Mouse (Mus musculus) liver, embryonic 11.5 days (tissue): ENCODE results near the gene Hoxa10. TPM values are rescaled to one million over a fixed set of nuclear protein-coding genes. Genes with fewer than 3 reads are reported as not detected.

ENCODE experiments used
- ATAC-seq: fragments of 200-750 bp; cut with Nextera tagmentation; replicated peaks from 2 replicates; pipeline ENCODE4 v1.8.0; 2017; ENCODE audit warnings: moderate number of reproducible peaks, mild to moderate bottlenecking, moderate TSS enrichment, moderate library complexity; ENCODE audit not compliant: low FRiP score
- DNase-seq: peaks from one replicate; pipeline ENCODE4 v3.0.0-alpha.2; 2017; ENCODE audit warnings: low spot score
- H3K27ac ChIP-seq: fragments of 300-500 bp; sonication (generic); 2 replicates; pipeline ENCODE4 v1.5.1; 2014; ENCODE audit warnings: mild to moderate bottlenecking, low read depth, low read length, control low read depth
- H3K27me3 ChIP-seq: fragments of 300-500 bp; sonication (generic); replicated peaks from 2 replicates; pipeline ENCODE4 v1.6.1; 2014; ENCODE audit warnings: low read length, mixed read lengths; ENCODE audit not compliant: control insufficient read depth, insufficient read depth
- H3K36me3 ChIP-seq: fragments of 300-500 bp; sonication (generic); 2 replicates; pipeline ENCODE4 v1.6.1; 2014; ENCODE audit warnings: mild to moderate bottlenecking, low read length, moderate library complexity, mixed read lengths; ENCODE audit not compliant: control insufficient read depth, insufficient read depth
- H3K4me1 ChIP-seq: fragments of 300-500 bp; sonication (generic); replicated peaks from 2 replicates; pipeline ENCODE4 v1.6.1; 2014; ENCODE audit warnings: low read length, mixed read lengths; ENCODE audit not compliant: control insufficient read depth, insufficient read depth
- H3K4me2 ChIP-seq: fragments of 300-500 bp; sonication (generic); 2 replicates; pipeline ENCODE4 v1.6.1; 2014; ENCODE audit warnings: mild to moderate bottlenecking, control low read depth, moderate library complexity
- H3K4me3 ChIP-seq: fragments of 300-500 bp; sonication (generic); 2 replicates; pipeline ENCODE4 v1.5.1; 2014; ENCODE audit warnings: low read depth, low read length, control low read depth
- H3K9ac ChIP-seq: fragments of 300-500 bp; sonication (generic); 2 replicates; pipeline ENCODE4 v1.6.1; 2014; ENCODE audit warnings: low read depth, low read length, control low read depth
- H3K9me3 ChIP-seq: fragments of 300-500 bp; sonication (generic); 2 replicates; pipeline ENCODE4 v1.6.1; 2016; ENCODE audit warnings: low read length, inconsistent platforms, mixed read lengths; ENCODE audit not compliant: control insufficient read depth
- WGBS: fragments of 180-500 bp; shearing (Covaris S2); extraction: QIAGEN DNeasy Blood & Tissue Kit; methylation state at CpG from one replicate; pipeline ENCODE4 v1.1.7; 2014; 5-methylcytosine and 5-hydroxymethylcytosine counted together
- polyA plus RNA-seq: library from polyadenylated mRNA; unstranded; fragments of >200 nt; fragmentation: Nextera tagmentation; extraction: Ambion mirVana; gene quantifications from 2 replicates; pipeline ENCODE4 v1.2.1, GENCODE M21; 2014

Hoxa10 gene
- polyA plus RNA-seq, 1 experiment from 2014 or later, result 2.2 TPM

DNA sequence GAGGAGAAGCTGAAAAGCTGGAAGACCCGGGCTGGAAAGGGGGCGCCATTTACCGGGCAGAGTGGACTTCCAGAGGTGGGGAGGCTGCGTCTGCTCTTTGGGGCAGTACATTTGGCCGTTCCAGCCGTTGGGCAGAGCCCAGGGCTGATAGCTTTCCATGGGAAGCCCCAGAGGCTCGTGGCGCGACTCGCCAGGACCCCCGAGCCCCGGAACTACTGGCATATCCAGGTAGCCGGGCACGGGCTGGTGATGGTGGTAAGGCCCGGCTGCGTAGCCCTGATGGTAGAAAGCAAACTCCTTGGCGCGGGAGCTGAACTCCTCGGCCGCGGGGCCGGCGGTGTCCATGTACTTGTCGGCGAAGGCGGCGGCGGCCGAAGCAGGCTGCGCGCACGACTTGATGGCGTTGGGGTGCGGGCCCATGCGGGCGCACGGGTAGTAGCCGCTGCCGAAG lies 19.2 kb upstream of the Hoxa10 start:
- Histone ChIP-seq H3K4me3 (peak overlapping the region; percentile 53), H3K27me3 (peaks cover 98% of the 10 kb centered on the region), H3K9me3 (no peaks in the 10 kb centered on the region), H3K9ac (no peak overlapping the region), H3K27ac (no peak overlapping the region), H3K4me1 (0 out of 2 replicates have a peak, but pooled peaks cover 6% of the 10 kb centered on the region), H3K36me3 (no peaks in the 10 kb centered on the region), H3K4me2 (peak overlapping the region; percentile 77)
- WGBS, result 1% methylated on average over 39 of the region's 39 CpGs
- ATAC-seq (no peak), DNase-seq (peak; percentile 64)

DNA sequence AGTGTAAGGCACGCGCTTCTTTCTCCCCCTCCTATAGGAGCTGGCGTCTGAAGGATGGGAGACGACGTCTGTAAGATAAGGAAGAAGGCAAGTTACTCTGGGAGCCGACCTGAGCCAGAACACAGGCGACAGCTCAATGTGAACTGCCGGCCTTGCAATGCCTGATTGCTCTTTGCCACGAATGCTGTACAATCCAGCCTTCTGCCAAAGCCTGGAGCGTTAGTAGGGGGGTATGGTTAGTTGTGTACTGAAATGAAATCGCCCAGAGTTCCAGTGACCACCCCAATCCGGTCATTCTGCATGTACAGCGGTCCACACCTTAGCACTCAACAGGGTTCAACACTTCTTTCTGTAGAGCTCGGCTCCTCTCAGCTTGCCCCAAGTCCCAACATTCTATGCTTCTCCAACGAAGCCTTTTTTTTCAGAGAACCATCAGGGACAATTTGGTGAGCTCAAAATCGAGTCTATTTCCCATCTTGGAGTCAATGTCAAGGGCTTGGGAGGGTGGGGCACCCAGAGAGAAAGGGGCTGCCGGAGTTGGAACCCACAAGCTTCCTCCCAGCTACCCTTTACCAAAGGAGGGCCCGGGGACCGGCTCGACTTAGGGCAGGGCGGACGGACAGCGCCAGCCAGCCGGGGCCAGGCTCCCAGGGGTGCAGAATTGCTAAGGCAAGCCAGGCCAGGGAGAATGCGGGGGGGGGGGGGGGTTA lies 18.6 kb upstream of the Hoxa10 start:
- under 1% methylated on average over 24 of the region's 25 CpGs for WGBS

DNA sequence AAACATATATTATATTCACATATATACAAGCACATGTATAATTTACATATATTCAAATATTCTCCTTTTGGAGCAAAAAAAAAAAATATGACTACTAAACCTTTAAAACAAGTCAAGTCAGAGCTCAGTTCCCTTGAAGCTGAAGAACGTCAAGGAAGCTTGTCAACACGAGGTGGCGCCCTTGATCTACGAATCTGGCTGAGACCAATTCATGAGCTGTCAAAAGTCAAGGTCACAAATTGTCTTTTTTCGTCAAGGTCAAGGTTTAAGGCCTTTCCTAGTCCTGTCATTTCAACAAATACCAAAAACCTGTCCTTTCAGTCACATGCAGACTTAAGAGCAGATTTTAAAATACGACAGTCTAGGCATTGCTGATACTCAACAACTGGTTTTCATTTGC lies 16.3 kb upstream of the Hoxa10 start:
- H3K9me3 ChIP-seq, result no peaks in the 10 kb centered on the region
- H3K4me2 ChIP-seq, result no peak overlapping the region
- no peak overlapping the region for H3K27ac ChIP-seq
- no peaks in the 10 kb centered on the region for H3K36me3 ChIP-seq
- no peak overlapping the region for H3K9ac ChIP-seq
- H3K27me3 ChIP-seq, result peaks cover 98% of the 10 kb centered on the region
- under 1% methylated on average over 6 of the region's 6 CpGs for WGBS
- no peak overlapping the region for H3K4me3 ChIP-seq
- no peak for ATAC-seq
- 0 out of 2 replicates have a peak, but pooled peaks cover 6% of the 10 kb centered on the region for H3K4me1 ChIP-seq
- peak; percentile 64 for DNase-seq

More for the DNA sequence above, 18.6 kb upstream of the Hoxa10 start:
- Histone ChIP-seq H3K9me3 (no peaks in the 10 kb centered on the region), H3K4me1 (0 out of 2 replicates have a peak, but pooled peaks cover 6% of the 10 kb centered on the region), H3K4me3 (no peak overlapping the region), H3K27ac (no peak overlapping the region), H3K36me3 (no peaks in the 10 kb centered on the region), H3K4me2 (no peak overlapping the region), H3K9ac (no peak overlapping the region), H3K27me3 (peaks cover 98% of the 10 kb centered on the region)
- peak; percentile 49 for DNase-seq
- no peak for ATAC-seq

DNA sequence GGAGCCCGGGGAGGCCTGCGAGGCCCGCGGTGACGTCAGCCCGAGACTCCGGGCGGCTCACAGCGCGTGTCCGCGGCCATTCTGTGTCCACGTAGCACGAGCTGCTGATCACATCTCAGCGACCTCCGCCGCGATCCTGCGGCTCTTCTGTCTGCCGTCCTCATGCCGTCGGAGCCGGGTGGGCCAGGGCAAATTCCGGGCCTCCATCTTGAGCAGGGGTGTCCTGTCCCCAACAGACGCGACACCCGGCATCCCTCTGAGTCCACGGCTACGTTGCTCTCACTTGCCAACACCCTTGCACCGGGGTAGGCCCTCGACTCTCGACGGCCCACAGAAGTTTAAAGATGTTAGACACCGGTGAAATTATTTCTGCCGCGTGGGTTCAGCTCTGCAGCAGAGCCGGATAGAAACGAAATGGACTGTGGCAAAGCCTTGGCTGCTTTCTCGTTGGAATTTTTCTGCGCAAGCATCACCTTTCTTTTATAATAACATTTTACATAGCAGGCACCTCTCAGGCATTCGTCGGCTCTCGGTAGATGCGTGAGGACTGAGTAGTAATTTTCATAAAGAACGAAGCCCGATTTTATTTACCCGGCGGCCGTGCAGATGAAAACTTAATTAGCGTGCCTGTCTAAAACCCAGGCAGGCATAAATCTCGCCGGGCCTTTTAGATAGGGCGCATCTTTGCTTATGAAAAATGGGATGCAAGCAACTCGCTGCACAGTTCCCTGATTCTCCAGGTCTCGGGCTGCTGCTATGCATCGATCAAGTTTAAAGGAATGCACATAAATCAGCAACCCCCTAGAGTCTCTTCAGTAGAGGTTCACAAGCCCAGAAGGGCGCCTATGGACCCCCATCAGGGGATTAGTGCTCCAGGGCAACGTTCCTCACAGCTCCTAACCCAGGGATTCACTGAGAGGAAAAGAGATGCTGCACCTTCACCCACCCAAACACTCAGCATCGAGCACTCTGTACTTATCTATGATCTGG lies 13.2 kb upstream of the Hoxa10 start:
- H3K36me3 ChIP-seq, result no peaks in the 10 kb centered on the region
- no peaks in the 10 kb centered on the region for H3K9me3 ChIP-seq
- H3K27me3 ChIP-seq, result peaks cover 98% of the 10 kb centered on the region
- no peak overlapping the region for H3K27ac ChIP-seq
- no peak overlapping the region for H3K9ac ChIP-seq
- H3K4me2 ChIP-seq, result peak overlapping the region; percentile 26; the same call in 1 of the 2 replicates
- peak; percentile 51 for DNase-seq
- WGBS, result 2% methylated on average over 59 of the region's 59 CpGs
- ATAC-seq, result no peak
- H3K4me1 ChIP-seq, result no peaks in the 10 kb centered on the region
- H3K4me3 ChIP-seq, result peak overlapping the region; percentile 3; the same call in 1 of the 2 replicates

DNA sequence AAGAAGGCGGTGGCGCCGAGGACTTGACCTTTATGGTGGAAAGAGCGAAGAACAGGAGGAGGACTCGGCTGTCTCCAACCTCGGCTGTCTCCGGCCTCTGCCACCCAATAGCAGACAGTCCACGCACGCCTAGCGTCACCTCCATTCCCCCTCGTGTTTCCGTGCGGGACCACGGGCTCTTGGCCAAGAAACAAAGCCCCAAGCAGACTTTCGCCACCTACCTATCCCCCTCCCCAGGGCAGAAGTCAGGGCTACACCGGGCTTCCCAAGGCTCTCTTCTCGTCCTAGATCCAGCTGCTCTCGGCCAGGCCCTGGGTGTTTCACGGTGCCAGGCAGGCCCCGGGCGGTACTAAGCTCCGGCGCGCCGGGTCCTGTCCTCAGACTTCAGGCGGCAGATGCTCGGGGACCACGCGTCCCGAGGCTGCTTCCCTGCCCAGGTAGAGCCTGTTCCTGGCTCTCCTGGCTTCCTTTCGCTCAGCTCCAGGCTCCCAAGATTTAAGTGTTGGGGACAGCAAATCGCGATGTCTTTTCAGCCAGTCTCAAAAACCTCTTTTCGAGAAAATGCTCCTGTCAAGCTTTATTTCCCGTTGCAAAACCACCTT lies 12.2 kb upstream of the Hoxa10 start:
- 3% methylated on average over 35 of the region's 35 CpGs for WGBS
- DNase-seq, result peak; percentile 51
- no peak overlapping the region for H3K4me2 ChIP-seq

DNA sequence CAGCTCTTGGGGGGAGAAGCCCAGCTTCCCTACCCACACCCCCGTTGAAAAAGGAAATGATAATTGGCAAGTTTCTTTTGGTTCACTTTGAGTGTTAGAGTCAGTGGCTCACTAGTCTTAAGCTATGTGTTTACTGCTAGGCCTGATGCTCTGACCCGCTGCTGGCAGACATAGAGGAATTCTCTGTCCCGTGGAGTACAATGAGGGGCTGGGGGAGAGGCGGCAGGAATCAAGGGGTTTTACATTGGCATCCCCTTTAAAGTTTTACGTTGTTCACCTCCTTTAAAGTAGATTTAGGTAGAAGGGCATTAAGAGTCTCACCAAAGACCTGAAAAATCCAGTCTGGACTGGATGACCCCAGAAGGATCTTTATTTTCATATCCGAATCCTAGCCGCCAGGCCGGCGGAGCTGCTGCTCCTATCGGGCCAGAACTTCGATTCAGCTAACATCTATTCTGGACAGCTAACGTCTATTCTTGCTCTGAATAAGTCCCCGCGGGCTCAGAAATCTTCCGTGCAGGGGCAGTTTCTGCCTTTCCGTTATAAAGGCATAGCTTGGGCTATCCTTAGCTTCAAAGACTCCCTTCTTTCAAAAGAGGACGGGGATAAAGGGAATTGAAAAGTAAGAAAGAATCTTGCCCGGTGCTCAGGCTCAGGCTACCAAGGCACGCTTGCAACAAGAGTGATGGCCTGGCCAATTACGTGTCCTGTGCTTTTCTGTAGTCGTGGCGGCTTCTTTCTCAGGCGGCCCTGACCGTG lies 11.5 kb upstream of the Hoxa10 start:
- Histone ChIP-seq H3K4me1 (no peaks in the 10 kb centered on the region), H3K27me3 (peaks cover 99% of the 10 kb centered on the region), H3K36me3 (no peaks in the 10 kb centered on the region), H3K4me3 (no peak overlapping the region), H3K9me3 (no peaks in the 10 kb centered on the region), H3K9ac (no peak overlapping the region), H3K27ac (no peak overlapping the region), H3K4me2 (no peak overlapping the region)
- WGBS, result 3% methylated on average over 24 of the region's 24 CpGs
- DNase-seq (peak; percentile 38), ATAC-seq (no peak)

More for the DNA sequence above, 12.2 kb upstream of the Hoxa10 start:
- no peaks in the 10 kb centered on the region for H3K4me1 ChIP-seq
- H3K9me3 ChIP-seq, result no peaks in the 10 kb centered on the region
- no peaks in the 10 kb centered on the region for H3K36me3 ChIP-seq
- no peak overlapping the region for H3K4me3 ChIP-seq
- ATAC-seq, result no peak
- no peak overlapping the region for H3K27ac ChIP-seq
- no peak overlapping the region for H3K9ac ChIP-seq
- H3K27me3 ChIP-seq, result peaks cover 98% of the 10 kb centered on the region

DNA sequence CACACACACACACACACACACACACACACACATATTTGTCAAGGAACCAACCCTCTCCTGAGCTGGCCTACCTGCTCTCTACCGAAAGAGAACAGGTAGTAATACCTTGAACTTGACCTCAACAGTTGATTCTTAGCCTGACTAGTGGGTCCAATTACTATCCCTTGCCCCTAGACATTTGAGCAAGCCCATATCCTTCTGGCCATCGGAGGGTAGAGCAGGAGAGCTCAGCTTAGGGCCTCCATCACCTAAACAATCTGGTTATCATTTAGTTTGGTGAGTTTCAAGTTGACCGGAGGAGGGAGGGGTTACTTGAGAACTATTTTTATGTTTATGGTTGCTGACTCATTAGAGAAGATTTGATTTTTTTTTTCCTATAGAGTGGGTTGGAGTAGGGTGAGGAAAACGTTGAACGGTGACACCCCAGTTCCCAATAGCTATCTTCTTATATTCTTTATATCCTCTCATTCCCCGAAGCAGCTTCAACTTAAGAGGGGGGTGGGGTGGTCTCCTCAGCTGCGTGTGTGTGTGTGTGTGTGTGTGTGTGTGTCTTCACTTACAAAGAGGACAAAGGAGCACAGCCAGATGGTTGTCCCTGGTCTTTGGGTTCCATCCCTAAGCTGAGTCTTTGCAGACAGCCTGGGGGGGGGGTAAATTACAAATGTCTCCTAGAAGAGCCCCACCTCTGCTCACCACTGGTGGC lies 10.7 kb upstream of the Hoxa10 start:
- Histone ChIP-seq H3K36me3 (no peaks in the 10 kb centered on the region), H3K4me3 (no peak overlapping the region), H3K9ac (no peak overlapping the region), H3K4me2 (no peak overlapping the region), H3K27ac (no peak overlapping the region), H3K4me1 (no peaks in the 10 kb centered on the region), H3K9me3 (no peaks in the 10 kb centered on the region), H3K27me3 (peaks cover 100% of the 10 kb centered on the region)
- ATAC-seq (no peak), DNase-seq (no peak)
- 13% methylated on average over 7 of the region's 7 CpGs for WGBS
